Comparison of ENCODE assay signal across 20 mouse cellular contexts in the genomic region with DNA sequence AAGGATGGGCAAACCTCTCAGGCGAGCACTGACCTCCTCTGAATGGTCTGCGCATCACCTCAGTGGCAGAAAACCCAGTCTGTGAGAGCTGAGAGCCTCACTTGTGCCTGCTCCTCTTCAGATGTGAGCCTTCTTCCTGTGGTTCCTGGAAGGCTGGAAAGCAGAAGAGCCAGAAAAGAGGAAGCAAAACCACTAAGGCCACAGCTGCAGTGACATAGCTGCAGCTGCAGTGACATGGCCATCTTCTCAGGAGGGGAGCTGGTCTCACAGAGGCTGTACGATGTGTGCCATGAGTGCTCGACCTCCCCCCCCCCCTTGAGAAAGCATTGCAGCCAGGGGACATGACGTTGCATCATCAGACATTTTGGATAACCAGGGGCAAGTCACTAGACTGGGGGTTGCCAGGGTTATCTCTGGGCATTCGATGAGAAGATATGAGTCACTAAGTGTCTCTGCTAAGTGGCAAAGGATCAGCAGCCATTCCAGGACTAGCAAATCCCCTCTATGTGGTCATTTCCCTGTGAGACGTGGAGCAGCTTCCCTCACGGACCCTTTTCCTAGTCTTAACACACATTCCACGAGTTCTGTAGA. TPM values are rescaled to one million over a fixed set of nuclear protein-coding genes. Genes with fewer than 3 reads are reported as not detected.
DNase-seq lines count a peak whose midpoint lies in the region; ATAC-seq and TF ChIP-seq lines count a peak whose summit lies in the region.
"Had no signal": no experiment of that assay in that cellular context is flagged by ENCODE, and none has a peak within 500 bp of the region (broad histone marks: within the 10 kb centered on the region; RNA-seq: fewer than 3 reads in every experiment).

No protein-coding gene starts in this region.

- no peak for ATAC-seq in liver, embryonic 13.5 days (ENCODE audit: low read depth)
- ATAC-seq: CD4-positive, CD25-positive, alpha-beta regulatory T cell, adult 4 months; intestine, embryonic 16.5 days had no signal

- H3K4me2 ChIP-seq in liver, embryonic 13.5 days, result peak overlapping the region; percentile 62; the same call in 1 of the 2 replicates
- no peak overlapping the region for H3K4me2 ChIP-seq in myocyte (ENCODE audit: low read depth)
- H3K4me2 ChIP-seq: limb, embryonic 13.5 days; midbrain, embryonic 11.5 days; neural tube, embryonic 13.5 days had no signal

- no peaks in the 10 kb centered on the region for H3K4me1 ChIP-seq in lung, adult 2 months (ENCODE audit: control insufficient read depth, insufficient read depth, low read length)
- H3K4me1 ChIP-seq in MEL (ENCODE audit: control insufficient read depth in 1 of 2, insufficient read depth in 2 of 2, low read length in 2 of 2), result peaks cover 23 to 37% of the 10 kb centered on the region in 2 experiments
- H3K4me1 ChIP-seq in liver, embryonic 13.5 days (replicated peaks), result peaks cover 62% of the 10 kb centered on the region

- TF ChIP-seq EP300 in MEL (IDR thresholded peaks at IDR 0.05; ENCODE audit: low read depth in 1 of 2, low read length in 2 of 2), result peak; percentile 35 to 72; a peak in 2 of 4 replicates

- H3K9me3 ChIP-seq in MEL (replicated peaks; ENCODE audit: insufficient read depth, low read length), result no peaks in the 10 kb centered on the region
- no peaks in the 10 kb centered on the region for H3K9me3 ChIP-seq in liver, embryonic 13.5 days (replicated peaks)
- H3K9me3 ChIP-seq: limb, embryonic 13.5 days; neural tube, embryonic 13.5 days had no signal

- no peak overlapping the region for H3ac ChIP-seq in myocyte (ENCODE audit: control insufficient read depth, insufficient read length)

- no peak overlapping the region for H3K4me3 ChIP-seq in lung, adult 2 months (replicated peaks; ENCODE audit: extremely low read depth, low read depth, low read length)
- H3K4me3 ChIP-seq in MEL (ENCODE audit: control insufficient read depth in 1 of 2, insufficient read depth in 1 of 2, low read depth in 2 of 2, low read length in 2 of 2) (no peak overlapping the region), myocyte (no peak overlapping the region)
- H3K4me3 ChIP-seq in liver, embryonic 13.5 days (replicated peaks), result no peak overlapping the region
- H3K4me3 ChIP-seq: limb, embryonic 13.5 days; neural tube, embryonic 13.5 days had no signal

- peak overlapping the region; percentile 5; the same call in 1 of the 2 replicates for H3K9ac ChIP-seq in MEL (ENCODE audit: control insufficient read depth, low read depth, low read length, poor library complexity, severe bottlenecking)
- peak overlapping the region; percentile 55 for H3K9ac ChIP-seq in liver, embryonic 13.5 days

- H3K27me3 ChIP-seq in MEL (ENCODE audit: control insufficient read depth in 1 of 2, insufficient read depth in 2 of 2, low read length in 2 of 2) (no peaks in the 10 kb centered on the region), myocyte (ENCODE audit: control insufficient read depth, insufficient read depth, insufficient read length) (no peaks in the 10 kb centered on the region)
- H3K27me3 ChIP-seq in liver, embryonic 13.5 days, result no peaks in the 10 kb centered on the region
- H3K27me3 ChIP-seq: neural tube, embryonic 13.5 days had no signal

- H3K27ac ChIP-seq in MEL (ENCODE audit: control insufficient read depth, low read depth, low read length), result peak overlapping the region; percentile 68
- H3K27ac ChIP-seq in liver, embryonic 13.5 days, result peak overlapping the region; percentile 93
- H3K27ac ChIP-seq: limb, embryonic 13.5 days had no signal

- no peak for TF ChIP-seq CTCF in lung, adult 2 months (IDR thresholded peaks at IDR 0.05; ENCODE audit: insufficient read depth, low read length)
- no peak for TF ChIP-seq CTCF in MEL (IDR thresholded peaks at IDR 0.05 in 2 of 3, conservative IDR thresholded peaks at IDR 0.05 in 1 of 3; ENCODE audit: control insufficient read depth in 1 of 3, insufficient read depth in 1 of 3, low read depth in 2 of 3, low read length in 3 of 3, poor library complexity in 1 of 3, severe bottlenecking in 1 of 3)

- peaks cover 8 to 28% of the 10 kb centered on the region in 2 experiments for H3K36me3 ChIP-seq in MEL (ENCODE audit: control insufficient read depth in 1 of 2, insufficient read depth in 2 of 2, low read length in 2 of 2)
- peaks cover 91% of the 10 kb centered on the region for H3K36me3 ChIP-seq in liver, embryonic 13.5 days
- H3K36me3 ChIP-seq in myocyte (ENCODE audit: control insufficient read depth, insufficient read depth), result peaks cover 43% of the 10 kb centered on the region

- TF ChIP-seq POLR2A in lung, adult 2 months (IDR thresholded peaks at IDR 0.05; ENCODE audit: borderline replicate concordance, extremely low read depth, low read depth, low read length), result no peak
- TF ChIP-seq POLR2A in MEL (IDR thresholded peaks at IDR 0.05; ENCODE audit: control insufficient read depth in 1 of 2, insufficient read depth in 1 of 2, low read depth in 1 of 2, low read length in 2 of 2, poor library complexity in 1 of 2), result no peak
- TF ChIP-seq POLR2A in myocyte (IDR thresholded peaks at IDR 0.05; ENCODE audit: insufficient read length, low read depth), result no peak

- 72% methylated on average over 9 of the region's 9 CpGs for WGBS in lung, adult 2 months
- WGBS in liver, embryonic 13.5 days (ENCODE audit: insufficient replicate concordance), result 57% methylated on average over 9 of the region's 9 CpGs

- H3K79me2 ChIP-seq in MEL (ENCODE audit: control insufficient read depth, insufficient read depth, low read length, poor library complexity) (no peaks in the 10 kb centered on the region), myocyte (ENCODE audit: control insufficient read depth, insufficient read depth) (no peaks in the 10 kb centered on the region)

- TF ChIP-seq RAD21 in MEL (IDR thresholded peaks at IDR 0.05; ENCODE audit: low read depth, low read length), result no peak

- DNase-seq in lung, adult 18-20 months, result peak; percentile 17 to 30
- no peak for DNase-seq in lung, adult 2 months
- peak; percentile 83 for DNase-seq in MEL (ENCODE audit: low read depth, low spot score)
- no peak for DNase-seq in liver, embryonic 13.5 days
- no peak for DNase-seq in left cerebral cortex, adult 9 months (ENCODE audit: low spot score in 2 of 2)
- DNase-seq in urinary bladder, adult 2 months (ENCODE audit: low spot score), result no peak
- no peak for DNase-seq in kidney, adult 18-20 months
- DNase-seq: adrenal gland, postnatal 36 days; cerebellum, adult 11-12 months; heart, postnatal 14 days; kidney, postnatal 25 days; layer of hippocampus, postnatal 36 days had no signal

TF ChIP-seq in MEL, 35 proteins besides CTCF, POLR2A, EP300 and RAD21 (continues in another document):
- TF ChIP-seq GATA1 (IDR thresholded peaks at IDR 0.05; ENCODE audit: low read depth, low read length) (0 out of 2 replicates have a peak, but pooled peaks have one; percentile 19), SIN3A (IDR thresholded peaks at IDR 0.05; ENCODE audit: low read length) (peak; percentile 38; the same call in 1 of the 2 replicates), JUND (IDR thresholded peaks at IDR 0.05; ENCODE audit: low read depth, low read length) (0 out of 2 replicates have a peak, but pooled peaks have one; percentile 12), CHD2 (IDR thresholded peaks at IDR 0.05; ENCODE audit: low read length) (no peak), ETS1 (IDR thresholded peaks at IDR 0.05; ENCODE audit: low read depth, low read length) (peak; percentile 92), ELF1 (IDR thresholded peaks at IDR 0.05; ENCODE audit: low read depth, low read length) (no peak)

TF ChIP-seq in myocyte, 11 proteins besides CTCF, POLR2A, EP300 and RAD21:
- TF ChIP-seq SRF (IDR thresholded peaks at IDR 0.05; ENCODE audit: control insufficient read depth, insufficient read length, low read depth), result no peak
- TF ChIP-seq MYOD1 (IDR thresholded peaks at IDR 0.05; ENCODE audit: control insufficient read depth in 1 of 3, insufficient read length in 2 of 3, low read depth in 2 of 3), result no peak
- peak; percentile 90 for TF ChIP-seq CEBPB (IDR thresholded peaks at IDR 0.05; ENCODE audit: insufficient read depth, poor library complexity, severe bottlenecking)
- TF ChIP-seq TCF12 (IDR thresholded peaks at IDR 0.05; ENCODE audit: insufficient read depth, poor library complexity, severe bottlenecking), result no peak
- no peak for TF ChIP-seq MYOG (IDR thresholded peaks at IDR 0.05; ENCODE audit: control insufficient read depth in 1 of 3, insufficient read depth in 1 of 3, insufficient read length in 2 of 3, low read depth in 2 of 3)
- TF ChIP-seq E2F4 (IDR thresholded peaks at IDR 0.05; ENCODE audit: insufficient read depth), result no peak

RNA-seq across cellular contexts. Expression of a gene that starts 18.4 kb away (rescaled TPM):
- 65.9 and 73.9 TPM in 2 replicates for polyA plus RNA-seq in lung, adult 2 months (2012; rRNA removed)
- total RNA-seq in MEL (2012; rRNA removed), result 24.0 and 25.8 TPM in 2 replicates
- 10 to 100 TPM in 1 of 2 experiments, not detected in 1; 38.5 TPM for polyA plus RNA-seq in MEL (2012; ENCODE audit: insufficient read depth in 1 of 2, insufficient read length in 2 of 2, low read depth in 1 of 2, low replicate concordance in 2 of 2, missing spikeins in 1 of 2)
- 32.1 and 40.2 TPM in 2 replicates for polyA plus RNA-seq in liver, embryonic 13.5 days (2015; fragmentation: Nextera tagmentation; extraction: Ambion mirVana)
- 31.7 TPM for polyA plus RNA-seq in myocyte (2012; fragmentation: generic; extraction: Trizol)
- 44.8 and 59.6 TPM in 2 replicates for polyA plus RNA-seq in urinary bladder, adult 2 months (2012; rRNA removed)

RNA-seq across cellular contexts. Expression of a gene that starts 26.8 kb away (rescaled TPM):
- polyA plus RNA-seq in lung, adult 2 months (2012; rRNA removed), result not detected in 2 replicates
- total RNA-seq in MEL (2012; rRNA removed), result not detected in 2 replicates
- polyA plus RNA-seq in MEL (2012; ENCODE audit: insufficient read depth in 1 of 2, insufficient read length in 2 of 2, low read depth in 1 of 2, low replicate concordance in 2 of 2, missing spikeins in 1 of 2) (not detected), myocyte (2012; fragmentation: generic; extraction: Trizol) (not detected)
- polyA plus RNA-seq in liver, embryonic 13.5 days (2015; fragmentation: Nextera tagmentation; extraction: Ambion mirVana), result not detected in 2 replicates
- 0.04 TPM in 1 of 2 replicates, not detected in the other for polyA plus RNA-seq in urinary bladder, adult 2 months (2012; rRNA removed)
- total RNA-seq: adrenal gland, postnatal 36 days; heart, adult 8-10 months; heart, postnatal 14 days had no signal
- polyA plus RNA-seq: CD4-positive, CD25-positive, alpha-beta regulatory T cell, adult 4 months; intestine, embryonic 16.5 days; limb, embryonic 13.5 days; midbrain, embryonic 11.5 days; thymus, postnatal 0 days had no signal

RNA-seq across cellular contexts. Expression of a gene that starts 29.5 kb away (rescaled TPM):
- polyA plus RNA-seq in lung, adult 2 months (2012; rRNA removed), result 27.9 and 45.4 TPM in 2 replicates
- 11.2 and 17.7 TPM in 2 replicates for total RNA-seq in MEL (2012; rRNA removed)
- polyA plus RNA-seq in MEL (2012; ENCODE audit: insufficient read depth in 1 of 2, insufficient read length in 2 of 2, low read depth in 1 of 2, low replicate concordance in 2 of 2, missing spikeins in 1 of 2) (1 to 10 TPM in 1 of 2 experiments, not detected in 1; 9.5 TPM), myocyte (2012; fragmentation: generic; extraction: Trizol) (4.9 TPM)
- polyA plus RNA-seq in liver, embryonic 13.5 days (2015; fragmentation: Nextera tagmentation; extraction: Ambion mirVana), result 6.7 TPM in 2 replicates
- 10.3 and 19.3 TPM in 2 replicates for polyA plus RNA-seq in urinary bladder, adult 2 months (2012; rRNA removed)

RNA-seq across cellular contexts. Expression of a gene that starts 33.1 kb away (rescaled TPM):
- not detected in 2 replicates for polyA plus RNA-seq in lung, adult 2 months (2012; rRNA removed)
- total RNA-seq in MEL (2012; rRNA removed), result not detected in 2 replicates
- not detected for polyA plus RNA-seq in MEL (2012; ENCODE audit: insufficient read depth in 1 of 2, insufficient read length in 2 of 2, low read depth in 1 of 2, low replicate concordance in 2 of 2, missing spikeins in 1 of 2)
- polyA plus RNA-seq in liver, embryonic 13.5 days (2015; fragmentation: Nextera tagmentation; extraction: Ambion mirVana), result not detected in 2 replicates
- not detected for polyA plus RNA-seq in myocyte (2012; fragmentation: generic; extraction: Trizol)
- polyA plus RNA-seq in urinary bladder, adult 2 months (2012; rRNA removed), result not detected in 2 replicates
- total RNA-seq: adrenal gland, postnatal 36 days; heart, adult 8-10 months; heart, postnatal 14 days; layer of hippocampus, postnatal 36 days had no signal
- polyA plus RNA-seq: CD4-positive, CD25-positive, alpha-beta regulatory T cell, adult 4 months; intestine, embryonic 16.5 days; limb, embryonic 13.5 days; thymus, postnatal 0 days had no signal

Comparison
In these comparisons a context has a peak if more than half of its experiments do, and no peak if none do; other contexts are left out.
1. DNase-seq: peak in lung, adult 18-20 months (2 of 2) and MEL (single experiment); none in lung, adult 2 months (single experiment), liver, embryonic 13.5 days (single experiment), left cerebral cortex, adult 9 months (0 of 2), urinary bladder, adult 2 months (single experiment) and kidney, adult 18-20 months (single experiment).